Mouse (Mus musculus) MEL (cell line): ENCODE data around the gene Imp4. TPM values are rescaled to one million over a fixed set of nuclear protein-coding genes. Genes with fewer than 3 reads are reported as not detected.
A peak's percentile ranks its signal among the peaks of the same experiment; 100 is the strongest.

Source experiments
- DNase-seq: peaks from one replicate; pipeline ENCODE4 v3.0.0; 2011; ENCODE audit warnings: low read depth, low spot score
- H3K27ac ChIP-seq: 2 replicates; pipeline ENCODE4 v1.5.1; 2012; ENCODE audit warnings: low read depth, mild to moderate bottlenecking, control low read depth, low read length, moderate library complexity; ENCODE audit not compliant: control insufficient read depth
- H3K27me3 ChIP-seq, 2 experiments: fragments of 150-350 bp in 1 of 2; sonication (generic) in 1 of 2; 2 replicates each; pipeline ENCODE4 v1.6.1; 2012; ENCODE audit warnings: low read length in 2 of 2, mild to moderate bottlenecking in 2 of 2, improper control_type of control experiment in 1 of 2, moderate library complexity in 1 of 2; ENCODE audit not compliant: insufficient read depth in 2 of 2, control insufficient read depth in 1 of 2
- H3K36me3 ChIP-seq, 2 experiments: 2 replicates each; pipeline ENCODE4 v1.6.1; 2012 to 2014; ENCODE audit warnings: low read length in 2 of 2, improper control_type of control experiment in 1 of 2, inconsistent platforms in 1 of 2, mild to moderate bottlenecking in 1 of 2; ENCODE audit not compliant: insufficient read depth in 2 of 2, control insufficient read depth in 1 of 2
- H3K4me1 ChIP-seq, 2 experiments: fragments of 150-350 bp in 1 of 2; sonication (generic) in 1 of 2; 2 replicates each; pipeline ENCODE4 v1.6.1; 2012; ENCODE audit warnings: low read length in 2 of 2, improper control_type of control experiment in 1 of 2, mild to moderate bottlenecking in 1 of 2; ENCODE audit not compliant: insufficient read depth in 2 of 2, control insufficient read depth in 1 of 2
- H3K4me3 ChIP-seq, 2 experiments: fragments of 150-350 bp in 1 of 2; sonication (generic) in 1 of 2; 2 replicates each; pipeline ENCODE4 v1.5.1; 2012; ENCODE audit warnings: low read depth in 2 of 2, low read length in 2 of 2, mild to moderate bottlenecking in 2 of 2, moderate library complexity in 2 of 2, control low read depth in 1 of 2, improper control_type of control experiment in 1 of 2; ENCODE audit not compliant: control insufficient read depth in 1 of 2, insufficient read depth in 1 of 2
- H3K79me2 ChIP-seq: 2 replicates; pipeline ENCODE4 v1.6.1; 2012; ENCODE audit warnings: mild to moderate bottlenecking, low read length, moderate library complexity; ENCODE audit not compliant: control insufficient read depth, poor library complexity, insufficient read depth
- H3K9ac ChIP-seq: 2 replicates; pipeline ENCODE4 v1.6.1; 2012; ENCODE audit warnings: low read depth, mild to moderate bottlenecking, control low read depth, low read length, moderate library complexity; ENCODE audit not compliant: control insufficient read depth, poor library complexity, severe bottlenecking
- H3K9me3 ChIP-seq: fragments of 150-350 bp; sonication (generic); replicated peaks from 2 replicates; pipeline ENCODE4 v1.6.1; 2012; ENCODE audit warnings: mild to moderate bottlenecking, low read length, improper control_type of control experiment, moderate library complexity; ENCODE audit not compliant: insufficient read depth
- BHLHE40 ChIP-seq: IDR thresholded peaks from 2 replicates; pipeline ENCODE4 v1.6.1; 2012; ENCODE audit warnings: low read depth, mild to moderate bottlenecking, inconsistent platforms, low read length, improper control_type of control experiment, borderline replicate concordance
- CHD1 ChIP-seq: IDR thresholded peaks from 2 replicates; pipeline ENCODE4 v1.6.1; 2012; ENCODE audit warnings: low read depth, mild to moderate bottlenecking, inconsistent platforms, low read length, improper control_type of control experiment
- CHD2 ChIP-seq: IDR thresholded peaks from 2 replicates; pipeline ENCODE4 v1.6.1; 2011; ENCODE audit warnings: low read length, improper control_type of control experiment
- EP300 ChIP-seq, 2 experiments: IDR thresholded peaks; 2 replicates each; pipeline ENCODE4 v1.6.1; 2011; ENCODE audit warnings: improper control_type of control experiment in 2 of 2, low read length in 2 of 2, low read depth in 1 of 2, mild to moderate bottlenecking in 1 of 2
- ETS1 ChIP-seq: IDR thresholded peaks from 2 replicates; pipeline ENCODE4 v1.6.1; 2012; ENCODE audit warnings: low read depth, mild to moderate bottlenecking, inconsistent platforms, low read length, improper control_type of control experiment, moderate library complexity
- GABPA ChIP-seq: IDR thresholded peaks from 2 replicates; pipeline ENCODE4 v1.6.1; 2012; ENCODE audit warnings: low read depth, mild to moderate bottlenecking, inconsistent platforms, low read length, improper control_type of control experiment, moderate library complexity
- GATA1 ChIP-seq: IDR thresholded peaks from 2 replicates; pipeline ENCODE4 v1.6.1; 2011; ENCODE audit warnings: low read depth, low read length, improper control_type of control experiment
- HCFC1 ChIP-seq: IDR thresholded peaks from 2 replicates; pipeline ENCODE4 v1.6.1; 2012; ENCODE audit warnings: low read depth, mild to moderate bottlenecking, inconsistent platforms, low read length, improper control_type of control experiment, moderate library complexity
- MAX ChIP-seq: IDR thresholded peaks from 2 replicates; pipeline ENCODE4 v1.6.1; 2011; ENCODE audit warnings: low read length, improper control_type of control experiment
- MAZ ChIP-seq: IDR thresholded peaks from 2 replicates; pipeline ENCODE4 v1.6.1; 2012; ENCODE audit warnings: low read depth, mild to moderate bottlenecking, inconsistent platforms, low read length, improper control_type of control experiment
- MYB ChIP-seq: IDR thresholded peaks from 2 replicates; pipeline ENCODE4 v1.6.1; 2011; ENCODE audit warnings: mild to moderate bottlenecking, low read depth, low read length, improper control_type of control experiment
- MYC ChIP-seq: IDR thresholded peaks from 2 replicates; pipeline ENCODE4 v1.6.1; 2011; ENCODE audit warnings: low read depth, mild to moderate bottlenecking, low read length, improper control_type of control experiment, moderate library complexity
- NRF1 ChIP-seq: IDR thresholded peaks from 2 replicates; pipeline ENCODE4 v1.6.1; 2014; ENCODE audit warnings: low read depth, mild to moderate bottlenecking, inconsistent platforms, low read length, improper control_type of control experiment, moderate library complexity; ENCODE audit not compliant: poor library complexity, insufficient read depth, severe bottlenecking
- POLR2A ChIP-seq, 2 experiments: IDR thresholded peaks; 2 replicates each; pipeline ENCODE4 v1.6.1; 2011 to 2012; ENCODE audit warnings: low read length in 2 of 2, mild to moderate bottlenecking in 2 of 2, control low read depth in 1 of 2, improper control_type of control experiment in 1 of 2, low read depth in 1 of 2, moderate library complexity in 1 of 2; ENCODE audit not compliant: control insufficient read depth in 1 of 2, insufficient read depth in 1 of 2, poor library complexity in 1 of 2
- SIN3A ChIP-seq: IDR thresholded peaks from 2 replicates; pipeline ENCODE4 v1.6.1; 2012; ENCODE audit warnings: low read length, improper control_type of control experiment, inconsistent platforms
- USF2 ChIP-seq, 2 experiments: IDR thresholded peaks; 2 replicates each; pipeline ENCODE4 v1.6.1; 2011 to 2012; ENCODE audit warnings: improper control_type of control experiment in 2 of 2, low read length in 2 of 2, borderline replicate concordance in 1 of 2, inconsistent platforms in 1 of 2, low read depth in 1 of 2, mild to moderate bottlenecking in 1 of 2; ENCODE audit not compliant: insufficient read depth in 1 of 2
- ZKSCAN1 ChIP-seq: IDR thresholded peaks from 2 replicates; pipeline ENCODE4 v1.6.1; 2012; ENCODE audit warnings: low read depth, mild to moderate bottlenecking, inconsistent platforms, low read length, improper control_type of control experiment, moderate library complexity
- ZNF384 ChIP-seq: IDR thresholded peaks from 2 replicates; pipeline ENCODE4 v1.6.1; 2012; ENCODE audit warnings: low read depth, mild to moderate bottlenecking, inconsistent platforms, low read length, improper control_type of control experiment
- polyA plus RNA-seq, 2 experiments: library from polyadenylated mRNA; stranded (reverse) in 1 of 2; unstranded in 1 of 2; fragments of >175 nt in 1 of 2; fragments of >200 nt in 1 of 2; gene quantifications; 2 replicates each; pipeline versions ENCODE4 v1.2.1 to v1.2.4; 2012; ENCODE audit warnings: low replicate concordance in 2 of 2, low read depth in 1 of 2; ENCODE audit not compliant: insufficient read length in 2 of 2, insufficient read depth in 1 of 2, missing spikeins in 1 of 2
- total RNA-seq: library from RNA; depleted of rRNA; stranded (reverse); fragments of 300-350 nt; gene quantifications from 2 replicates; pipeline ENCODE4 v1.2.3, GENCODE M21; 2012

The Imp4 gene
- total and polyA plus RNA-seq, 3 experiments = 57.8 to 204 (median 125) TPM

GRCm38 (mm10) chr1:34481920-34482669 lies 42.4 kb downstream of the Imp4 start:
- H3K27ac ChIP-seq = no peak overlapping the region
- H3K36me3 ChIP-seq = peaks cover 0 to 27% of the 10 kb centered on the region in 2 experiments; a peak in 2 of 4 replicates
- H3K27me3 ChIP-seq = no peaks in the 10 kb centered on the region
- no peaks in the 10 kb centered on the region for H3K79me2 ChIP-seq
- 0 out of 4 replicates have a peak, but pooled peaks of 1 of the 2 experiments have one; percentile 7 for TF ChIP-seq EP300 (IDR thresholded peaks at IDR 0.05; ENCODE audit: low read depth in 1 of 2, low read length in 2 of 2)
- no peak for TF ChIP-seq POLR2A (IDR thresholded peaks at IDR 0.05; ENCODE audit: control insufficient read depth in 1 of 2, insufficient read depth in 1 of 2, low read depth in 1 of 2, low read length in 2 of 2, poor library complexity in 1 of 2)
- no peak for TF ChIP-seq GABPA
- no peak for TF ChIP-seq CHD2
- H3K9me3 ChIP-seq = no peaks in the 10 kb centered on the region
- no peak for DNase-seq
- no peak overlapping the region for H3K9ac ChIP-seq
- no peak overlapping the region for H3K4me3 ChIP-seq
- peaks cover 23 to 36% of the 10 kb centered on the region in 2 experiments for H3K4me1 ChIP-seq

GRCm38 (mm10) chr1:34484470-34484869 lies 44.8 kb downstream of the Imp4 start:
- TF ChIP-seq CHD1 (no peak), CHD2 (peak; percentile 40; the same call in 1 of the 2 replicates), USF2 (IDR thresholded peaks at IDR 0.05; ENCODE audit: borderline replicate concordance in 1 of 2, insufficient read depth in 1 of 2, low read depth in 1 of 2, low read length in 2 of 2) (no peak), ZKSCAN1 (no peak), POLR2A (IDR thresholded peaks at IDR 0.05; ENCODE audit: control insufficient read depth in 1 of 2, insufficient read depth in 1 of 2, low read depth in 1 of 2, low read length in 2 of 2, poor library complexity in 1 of 2) (no peak), ZNF384 (peak; percentile 79), NRF1 (no peak), MAZ (peak; percentile 79; the same call in 1 of the 2 replicates), BHLHE40 (no peak), MYC (no peak), HCFC1 (peak; percentile 61), ETS1 (peak; percentile 100), GATA1 (peak; percentile 90), SIN3A (peak; percentile 89), MAX (peak; percentile 64), EP300 (IDR thresholded peaks at IDR 0.05; ENCODE audit: low read depth in 1 of 2, low read length in 2 of 2) (peak; percentile 48 to 78), MYB (no peak)
- peak overlapping the region; percentile 63 for H3K9ac ChIP-seq
- H3K27ac ChIP-seq = peak overlapping the region; percentile 68
- H3K27me3 ChIP-seq = no peaks in the 10 kb centered on the region
- H3K4me3 ChIP-seq = peak overlapping the region; percentile 54 to 76
- peak; percentile 89 for DNase-seq
- peaks cover 0 to 19% of the 10 kb centered on the region in 2 experiments; a peak in 2 of 4 replicates for H3K36me3 ChIP-seq
- peaks cover 14 to 24% of the 10 kb centered on the region in 2 experiments for H3K4me1 ChIP-seq
- H3K9me3 ChIP-seq = no peaks in the 10 kb centered on the region
- no peaks in the 10 kb centered on the region for H3K79me2 ChIP-seq
